Mouse (Mus musculus): Measurements from ENCODE around the gene Sirt7. TPM values are rescaled to one million over a fixed set of nuclear protein-coding genes. Genes with fewer than 3 reads are reported as not detected.

Sirt7 gene
- 30.1 TPM for polyA plus RNA-seq (2021)

DNA sequence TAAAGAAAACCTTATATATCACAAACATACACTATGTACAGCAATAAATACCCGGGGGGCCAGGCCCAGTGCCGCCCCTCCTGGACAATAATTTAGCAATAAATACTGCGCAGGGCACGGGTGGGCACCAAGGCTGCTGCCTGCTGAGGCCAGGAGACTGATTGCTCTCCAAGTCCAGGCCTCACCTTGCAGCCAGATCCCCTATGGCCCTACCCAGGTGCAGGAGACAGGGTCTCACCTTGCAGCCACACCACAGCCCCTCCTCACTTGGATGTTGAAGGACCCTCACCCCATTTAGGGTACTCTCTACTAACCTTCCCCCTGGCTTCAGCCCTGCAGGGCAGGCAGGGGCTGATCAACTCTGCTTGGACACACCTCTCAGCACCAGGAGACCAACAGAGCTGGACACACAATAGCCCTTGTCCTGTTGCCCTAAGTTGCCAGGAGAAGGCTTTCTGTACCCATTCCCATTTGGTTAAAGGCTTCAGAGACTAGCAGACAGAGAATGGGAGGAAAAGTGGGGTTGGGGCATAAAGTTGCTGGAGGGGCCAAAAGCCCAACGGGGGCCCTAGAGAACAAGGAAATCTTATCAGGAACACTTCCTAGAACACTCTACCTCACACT lies at the start of gene Sirt7:
Sirt7 (minus strand) TSS at position 89 of the 624 bp plus-strand sequence.
- DNase-seq (ENCODE audit: low read depth, low spot score) (no peak), ATAC-seq (no peak)
- in situ Hi-C loops (cut with MboI; ENCODE audit: low pct_unique_long_range_greater_than_20kb): loop anchor here (5.0 kb wide), 1 partner anchor 87 kb away; the partner anchor contains the start of genes Cenpx and Lrrc45
- ChIA-PET POLR2A (no interaction called here), CTCF (interaction anchor here (1.0 to 1.4 kb wide), 2 partner anchors 34 to 100 kb away, joined by 3 read pairs; no protein-coding TSS in a partner anchor)
- no peaks in the 10 kb centered on the region for H3K27me3 ChIP-seq
- no peak for TF ChIP-seq CTCF (IDR thresholded peaks at IDR 0.05)

DNA sequence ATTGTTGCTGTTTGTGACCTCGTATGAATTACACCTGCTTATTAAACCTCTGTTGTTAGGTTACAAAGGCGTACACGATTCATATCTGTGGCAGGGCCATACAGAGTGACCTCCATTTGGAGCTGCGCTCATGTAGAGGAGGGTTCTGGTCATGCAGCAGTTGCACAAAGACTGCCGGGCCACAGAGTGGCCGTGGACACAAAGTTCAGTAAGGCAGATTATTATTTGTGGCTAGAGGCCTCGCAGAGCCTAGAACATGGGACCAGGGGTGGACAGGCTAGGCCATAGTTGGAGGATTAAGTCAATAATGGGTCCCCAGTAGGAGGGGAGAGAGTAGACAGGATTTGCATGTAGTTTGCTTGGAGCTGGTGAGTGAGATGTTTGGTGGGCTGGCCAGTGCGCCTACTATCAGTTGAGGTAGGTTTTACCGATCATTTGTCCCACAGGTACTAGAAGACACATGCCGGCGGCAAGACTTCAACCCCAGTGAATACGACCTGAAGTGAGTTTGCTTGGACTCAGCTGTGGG lies 48.6 kb upstream of the Sirt7 start:
- TF ChIP-seq CTCF (IDR thresholded peaks at IDR 0.05): no peak
- DNase-seq (ENCODE audit: low read depth, low spot score) (no peak), ATAC-seq (no peak)
- ChIA-PET POLR2A (interaction anchor here (1.1 to 2.3 kb wide), 3 partner anchors 12 to 44 kb away, joined by 3 to 12 read pairs (median 4); no protein-coding TSS in a partner anchor), CTCF (interaction anchor here (1.3 to 1.5 kb wide), 2 partner anchors 23 to 126 kb away, joined by 3 to 4 read pairs; no protein-coding TSS in a partner anchor)
- in situ Hi-C loops (cut with MboI; ENCODE audit: low pct_unique_long_range_greater_than_20kb): no loop called here
- H3K27me3 ChIP-seq: peaks cover 4% of the 10 kb centered on the region

DNA sequence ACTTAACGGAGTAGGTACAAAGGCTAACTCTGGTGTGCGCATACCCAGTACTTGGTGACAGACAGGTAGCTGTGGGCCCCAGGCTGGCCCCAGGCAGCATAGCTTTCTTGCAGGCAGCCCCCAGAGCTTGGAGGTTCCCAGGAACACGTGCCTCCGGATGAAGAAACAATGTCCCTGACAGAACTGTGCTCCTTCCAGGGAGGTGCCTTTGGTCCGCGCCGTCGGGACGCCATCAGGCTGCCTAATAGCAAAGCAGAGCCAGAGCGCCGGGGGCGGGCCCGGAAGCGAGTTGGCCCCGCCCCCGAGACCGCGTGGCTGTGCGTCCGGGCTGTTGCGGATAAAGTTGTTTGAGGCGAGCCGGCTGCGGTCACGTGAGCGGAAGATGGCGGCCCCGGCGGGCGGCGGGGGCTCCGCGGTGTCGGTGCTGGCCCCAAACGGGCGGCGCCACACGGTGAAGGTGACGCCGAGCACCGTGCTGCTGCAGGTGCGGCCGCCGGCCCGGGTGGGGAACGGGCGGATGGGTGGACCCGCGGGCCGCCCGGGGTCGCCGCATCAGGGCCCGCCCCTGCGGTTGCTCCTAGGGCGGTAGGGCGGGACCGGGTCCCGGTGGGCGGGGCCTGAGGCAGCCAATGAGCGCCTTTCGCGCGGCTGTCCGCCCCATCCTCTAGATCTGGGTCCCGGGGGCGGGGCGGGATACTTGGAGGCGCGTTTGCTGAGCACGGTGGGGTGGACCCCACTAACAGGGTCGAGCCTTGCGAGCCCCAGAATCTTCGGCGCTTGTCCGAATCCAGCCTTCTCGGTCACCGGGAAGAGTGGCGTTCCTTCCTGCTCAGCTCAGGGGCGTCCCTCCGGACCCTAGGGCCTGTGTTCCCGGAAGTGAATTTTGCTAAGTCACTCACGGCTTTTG lies 47.9 kb upstream of the Sirt7 start, which contains the start of gene Aspscr1:
Aspscr1 (plus strand) TSS at position 287 of the 907 bp plus-strand sequence.
- ATAC-seq (peak; percentile 81), DNase-seq (ENCODE audit: low read depth, low spot score) (no peak)
- peaks cover 8% of the 10 kb centered on the region for H3K27me3 ChIP-seq
- in situ Hi-C loops (cut with MboI; ENCODE audit: low pct_unique_long_range_greater_than_20kb): no loop called here
- CTCF ChIA-PET: interaction anchor here (1.5 kb wide), 1 partner anchor 24 kb away, joined by 4 read pairs; no protein-coding TSS in a partner anchor
- no peak for TF ChIP-seq CTCF (IDR thresholded peaks at IDR 0.05)
- POLR2A ChIA-PET: interaction anchor here (1.3 to 2.3 kb wide), 2 partner anchors 26 to 84 kb away, joined by 3 to 12 read pairs; no protein-coding TSS in a partner anchor

DNA sequence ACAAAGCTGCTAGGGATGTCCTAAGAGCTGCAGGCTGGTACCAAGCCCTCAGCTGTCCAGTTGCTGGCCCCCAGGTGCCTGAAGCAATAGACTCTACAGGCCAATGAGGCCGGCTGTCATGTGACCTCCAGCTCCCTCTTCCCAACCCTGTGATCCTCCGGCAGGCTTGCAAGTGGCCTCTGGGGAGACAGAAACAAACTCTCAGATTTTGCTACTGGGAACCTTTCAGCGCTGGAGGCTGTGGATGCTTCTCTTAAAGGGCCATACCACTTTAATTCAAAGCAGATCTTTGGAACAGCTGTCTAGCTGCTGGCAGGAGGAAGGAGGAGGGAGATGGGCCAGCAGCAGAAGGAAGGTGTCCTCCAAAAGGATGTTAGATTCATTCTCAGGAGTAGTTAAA lies 41.6 kb upstream of the Sirt7 start:
- ChIA-PET POLR2A (no interaction called here), CTCF (interaction anchor here (1.4 to 1.7 kb wide), 3 partner anchors 11 to 45 kb away, joined by 3 to 7 read pairs (median 4); no protein-coding TSS in a partner anchor)
- DNase-seq (ENCODE audit: low read depth, low spot score): no peak
- no peak for TF ChIP-seq CTCF (IDR thresholded peaks at IDR 0.05)
- peaks cover 46% of the 10 kb centered on the region for H3K27me3 ChIP-seq
- no peak for ATAC-seq
- in situ Hi-C loops (cut with MboI; ENCODE audit: low pct_unique_long_range_greater_than_20kb): no loop called here

DNA sequence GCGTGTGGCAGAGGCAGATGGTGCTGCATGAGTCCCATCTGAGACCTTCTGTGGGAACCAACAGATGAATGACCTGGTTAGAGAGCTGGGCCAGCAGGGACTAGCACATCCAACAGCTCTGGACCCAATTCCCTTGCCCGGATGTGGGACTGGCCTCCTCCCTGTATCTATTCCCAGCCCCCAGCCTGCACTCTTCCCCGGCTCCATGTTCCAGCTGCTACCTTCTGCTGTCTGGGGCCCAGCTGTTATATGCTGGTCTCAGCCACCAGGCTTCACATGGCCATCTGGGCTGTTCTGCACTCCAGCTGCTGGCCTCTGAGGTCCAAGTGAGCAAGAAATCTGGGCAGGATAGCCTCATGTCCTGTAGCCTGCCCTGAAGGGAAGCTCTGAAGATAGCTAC lies 40.4 kb upstream of the Sirt7 start:
- no peak for ATAC-seq
- in situ Hi-C loops (cut with MboI; ENCODE audit: low pct_unique_long_range_greater_than_20kb): no loop called here

DNA sequence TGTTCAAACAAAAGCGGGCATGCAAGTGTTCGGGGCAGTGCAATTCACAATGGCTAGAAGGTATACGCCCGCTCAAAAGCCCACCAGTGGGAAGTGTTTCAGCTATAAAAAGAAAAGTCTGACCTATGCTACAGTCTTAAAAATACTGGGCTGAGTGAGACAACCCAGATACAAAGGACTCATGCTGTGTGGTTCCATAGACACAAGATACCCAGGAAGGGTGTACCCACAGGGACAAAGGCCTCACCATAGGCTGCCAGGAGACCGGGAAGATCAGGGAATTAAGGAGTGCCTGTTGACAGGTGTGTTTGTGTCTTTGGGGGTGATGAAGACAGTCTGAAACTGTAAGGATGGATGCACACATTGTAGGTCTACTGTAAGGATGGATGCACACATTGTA lies 38.7 kb upstream of the Sirt7 start:
- DNase-seq (ENCODE audit: low read depth, low spot score): no peak
- in situ Hi-C loops (cut with MboI; ENCODE audit: low pct_unique_long_range_greater_than_20kb): no loop called here
- H3K27me3 ChIP-seq: peaks cover 66% of the 10 kb centered on the region
- POLR2A ChIA-PET: no interaction called here
- no peak for TF ChIP-seq CTCF (IDR thresholded peaks at IDR 0.05)
- CTCF ChIA-PET: no interaction called here
- ATAC-seq: no peak

More for the DNA sequence above, 40.4 kb upstream of the Sirt7 start:
- POLR2A ChIA-PET: no interaction called here
- no peak for DNase-seq (ENCODE audit: low read depth, low spot score)
- no peak for TF ChIP-seq CTCF (IDR thresholded peaks at IDR 0.05)
- H3K27me3 ChIP-seq: peaks cover 55% of the 10 kb centered on the region
- CTCF ChIA-PET: interaction anchor here (1.3 to 1.7 kb wide), 5 partner anchors 12 to 46 kb away, joined by 3 to 7 read pairs (median 3); no protein-coding TSS in a partner anchor

DNA sequence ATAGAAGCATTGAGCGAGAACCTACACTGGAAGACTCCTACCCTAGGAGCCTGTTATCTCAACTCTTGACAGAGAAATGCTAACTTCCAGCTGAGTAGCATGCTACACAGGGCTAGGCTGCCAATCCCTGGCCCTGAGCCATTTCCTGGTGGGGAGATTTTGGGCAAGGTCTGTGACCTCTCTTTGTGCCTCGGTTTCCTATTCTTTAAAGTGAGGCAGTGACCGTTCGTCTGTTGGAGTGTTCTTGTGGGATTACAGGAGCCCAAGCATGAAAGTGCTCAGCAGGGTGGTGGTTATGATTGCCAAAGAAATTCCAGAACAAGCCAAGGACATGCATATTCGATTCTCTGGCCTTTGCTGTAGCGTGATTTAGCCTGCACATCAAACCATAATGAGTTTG lies 37.7 kb upstream of the Sirt7 start:
- H3K27me3 ChIP-seq: peaks cover 66% of the 10 kb centered on the region
- no peak for ATAC-seq
- in situ Hi-C loops (cut with MboI; ENCODE audit: low pct_unique_long_range_greater_than_20kb): no loop called here
- no peak for TF ChIP-seq CTCF (IDR thresholded peaks at IDR 0.05)
- peak; percentile 62 for DNase-seq (ENCODE audit: low read depth, low spot score)
- POLR2A ChIA-PET: no interaction called here
- CTCF ChIA-PET: interaction anchor here (1.0 to 1.5 kb wide), 2 partner anchors 38 to 51 kb away, joined by 3 to 4 read pairs; partner anchors contain the start of genes Cenpx and Lrrc45

DNA sequence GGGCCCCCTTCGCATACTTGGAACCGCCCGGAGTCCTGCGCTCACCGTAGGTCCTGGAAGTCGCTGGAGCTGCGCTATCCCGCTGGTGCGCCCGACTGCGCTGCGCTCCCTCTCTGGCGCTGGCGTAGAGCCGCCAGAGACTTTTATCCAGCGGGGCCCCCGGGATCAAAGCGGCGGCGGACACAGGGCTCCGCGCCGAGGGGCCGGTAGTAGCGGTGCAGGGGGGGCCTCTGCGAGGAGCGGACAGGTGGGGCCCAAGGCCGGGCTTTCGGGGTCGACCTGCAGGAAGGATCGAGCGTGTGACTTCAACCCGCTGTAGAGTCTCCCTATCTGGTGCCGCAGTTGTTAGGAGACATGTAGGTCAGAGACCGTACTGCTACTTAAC lies 36.0 kb upstream of the Sirt7 start, which contains the start of gene Notum:
Notum (minus strand) TSS at position 100 of the 385 bp plus-strand sequence.
- TF ChIP-seq CTCF (IDR thresholded peaks at IDR 0.05): no peak
- ATAC-seq (no peak), DNase-seq (ENCODE audit: low read depth, low spot score) (no peak)
- ChIA-PET POLR2A (no interaction called here), CTCF (interaction anchor here (1.3 to 1.5 kb wide), 2 partner anchors 53 to 115 kb away, joined by 3 to 4 read pairs; partner anchors contain the start of genes Cenpx and Lrrc45)
- H3K27me3 ChIP-seq: peaks cover 66% of the 10 kb centered on the region
- in situ Hi-C loops (cut with MboI; ENCODE audit: low pct_unique_long_range_greater_than_20kb): no loop called here

DNA sequence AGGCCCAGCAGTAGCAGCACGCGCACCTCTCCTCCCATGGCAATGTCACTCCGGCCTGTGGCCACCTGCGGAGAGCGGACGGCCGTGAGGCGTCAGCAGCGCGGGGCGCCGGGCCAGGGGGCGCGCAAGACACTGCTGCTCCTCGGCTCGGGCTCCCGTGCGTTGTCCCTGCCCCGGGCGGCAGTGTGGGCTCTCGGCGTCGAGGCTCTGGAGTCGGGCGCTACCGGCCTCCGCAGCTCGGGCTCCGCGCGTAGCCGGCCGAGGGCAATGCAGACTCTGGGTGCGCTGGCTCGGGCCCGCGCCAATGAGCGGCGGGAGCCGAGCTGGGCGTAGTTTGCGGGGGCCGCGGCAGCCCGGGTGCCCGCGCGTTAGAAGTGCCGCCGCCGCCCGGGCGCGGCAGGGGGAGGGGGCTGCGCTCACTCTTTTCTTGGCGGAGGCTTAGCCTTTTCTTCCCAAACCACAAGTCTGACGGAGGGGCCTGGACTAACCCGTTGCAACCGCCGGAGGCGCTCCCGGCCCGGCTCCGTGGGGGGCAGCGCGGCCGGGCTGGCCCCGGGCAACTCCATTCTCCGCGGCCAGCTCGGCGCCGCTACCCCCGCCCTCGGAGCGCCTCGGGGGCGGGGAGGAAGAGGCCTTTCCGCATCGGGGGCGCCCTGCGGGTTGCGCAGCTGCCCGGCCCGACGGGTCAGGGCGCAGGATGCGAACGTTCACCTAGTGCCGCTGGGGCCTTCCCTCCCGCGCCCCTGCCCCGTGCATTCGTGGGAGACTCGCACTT lies 35.4 kb upstream of the Sirt7 start:
- ATAC-seq: peak; percentile 19
- ChIA-PET POLR2A (interaction anchor here (1.0 to 1.4 kb wide), 2 partner anchors 17 to 37 kb away, joined by 3 to 4 read pairs; partner anchors contain the start of gene Pycr1), CTCF (interaction anchor here (1.5 to 1.8 kb wide), 3 partner anchors 15 to 53 kb away, joined by 4 to 7 read pairs (median 4); partner anchors contain the start of genes Cenpx and Lrrc45)
- TF ChIP-seq CTCF (IDR thresholded peaks at IDR 0.05): no peak
- DNase-seq (ENCODE audit: low read depth, low spot score): no peak
- in situ Hi-C loops (cut with MboI; ENCODE audit: low pct_unique_long_range_greater_than_20kb): no loop called here
- H3K27me3 ChIP-seq: peaks cover 66% of the 10 kb centered on the region

All from Patski (cell line).